ENCODE assay signal across 21 mouse cellular contexts in genomic region chr4:100801443-100801786, GRCm38 (mm10). TPM values are rescaled to one million over a fixed set of nuclear protein-coding genes. Genes with fewer than 3 reads are reported as not detected.
DNase-seq lines count a peak whose midpoint lies in the region; ATAC-seq and TF ChIP-seq lines count a peak whose summit lies in the region.
"Had no signal": no experiment of that assay in that cellular context is flagged by ENCODE, and none has a peak within 500 bp of the region (broad histone marks: within the 10 kb centered on the region; RNA-seq: fewer than 3 reads in every experiment).

No protein-coding gene starts in this region.

- H3K4me1 ChIP-seq in hindbrain, embryonic 15.5 days (replicated peaks), result peaks cover 24% of the 10 kb centered on the region
- H3K4me1 ChIP-seq in hindbrain, embryonic 13.5 days (replicated peaks), result peaks cover 34% of the 10 kb centered on the region
- H3K4me1 ChIP-seq in lung, embryonic 15.5 days, result peaks cover 38% of the 10 kb centered on the region
- peaks cover 26% of the 10 kb centered on the region; the same call in 1 of the 2 replicates for H3K4me1 ChIP-seq in small intestine, adult 2 months (ENCODE audit: control insufficient read depth, insufficient read depth, insufficient read length, low read length)
- peaks cover 22% of the 10 kb centered on the region for H3K4me1 ChIP-seq in stomach, embryonic 16.5 days (ENCODE audit: control insufficient read depth, insufficient read depth, low read length)
- H3K4me1 ChIP-seq: liver, embryonic 15.5 days; megakaryocyte, embryonic 14.5 days had no signal

- H3K27me3 ChIP-seq in hindbrain, embryonic 15.5 days, result no peaks in the 10 kb centered on the region
- H3K27me3 ChIP-seq in hindbrain, embryonic 13.5 days, result no peaks in the 10 kb centered on the region
- no peaks in the 10 kb centered on the region for H3K27me3 ChIP-seq in lung, embryonic 15.5 days
- no peaks in the 10 kb centered on the region for H3K27me3 ChIP-seq in small intestine, adult 2 months (ENCODE audit: control insufficient read depth, insufficient read depth, low read length)
- H3K27me3 ChIP-seq in stomach, embryonic 16.5 days (ENCODE audit: control insufficient read depth, insufficient read depth, low read length), result no peaks in the 10 kb centered on the region
- H3K27me3 ChIP-seq: embryonic facial prominence, embryonic 15.5 days; heart, embryonic 13.5 days; limb, embryonic 12.5 days; liver, embryonic 15.5 days; megakaryocyte, embryonic 14.5 days had no signal

- no peaks in the 10 kb centered on the region for H3K36me3 ChIP-seq in hindbrain, embryonic 15.5 days
- H3K36me3 ChIP-seq in hindbrain, embryonic 13.5 days, result no peaks in the 10 kb centered on the region
- no peaks in the 10 kb centered on the region for H3K36me3 ChIP-seq in lung, embryonic 15.5 days
- no peaks in the 10 kb centered on the region for H3K36me3 ChIP-seq in small intestine, adult 2 months (ENCODE audit: control insufficient read depth, insufficient read depth, low read length)
- no peaks in the 10 kb centered on the region for H3K36me3 ChIP-seq in stomach, embryonic 16.5 days (ENCODE audit: control insufficient read depth, insufficient read depth, low read length)
- H3K36me3 ChIP-seq: embryonic facial prominence, embryonic 15.5 days; heart, embryonic 13.5 days; limb, embryonic 12.5 days; liver, embryonic 15.5 days had no signal

- H3K4me3 ChIP-seq in hindbrain, embryonic 15.5 days, result no peak overlapping the region
- no peak overlapping the region for H3K4me3 ChIP-seq in hindbrain, embryonic 13.5 days
- H3K4me3 ChIP-seq in lung, embryonic 15.5 days, result no peak overlapping the region
- H3K4me3 ChIP-seq in small intestine, adult 2 months (ENCODE audit: low read depth, low read length), result no peak overlapping the region
- no peak overlapping the region for H3K4me3 ChIP-seq in stomach, embryonic 16.5 days (replicated peaks; ENCODE audit: low read length)
- H3K4me3 ChIP-seq: embryonic facial prominence, embryonic 15.5 days; heart, embryonic 13.5 days; layer of hippocampus, adult 2 months; left cerebral cortex, adult 2 months; limb, embryonic 12.5 days; liver, embryonic 15.5 days; megakaryocyte, embryonic 14.5 days had no signal

- no peak overlapping the region for H3K9ac ChIP-seq in hindbrain, embryonic 15.5 days
- H3K9ac ChIP-seq in hindbrain, embryonic 13.5 days, result no peak overlapping the region
- no peak overlapping the region for H3K9ac ChIP-seq in lung, embryonic 15.5 days
- no peak overlapping the region for H3K9ac ChIP-seq in stomach, embryonic 16.5 days (ENCODE audit: low read length)
- H3K9ac ChIP-seq: embryonic facial prominence, embryonic 15.5 days; heart, embryonic 13.5 days; limb, embryonic 12.5 days; liver, embryonic 15.5 days had no signal

- no peak overlapping the region for H3K4me2 ChIP-seq in hindbrain, embryonic 15.5 days
- no peak overlapping the region for H3K4me2 ChIP-seq in hindbrain, embryonic 13.5 days
- peak overlapping the region; percentile 22; the same call in 1 of the 2 replicates for H3K4me2 ChIP-seq in lung, embryonic 15.5 days
- no peak overlapping the region for H3K4me2 ChIP-seq in stomach, embryonic 16.5 days (ENCODE audit: low read depth, low read length)
- H3K4me2 ChIP-seq: embryonic facial prominence, embryonic 15.5 days; heart, embryonic 13.5 days; limb, embryonic 12.5 days; liver, embryonic 15.5 days had no signal

- WGBS in hindbrain, embryonic 15.5 days, result 62% methylated on average over 3 of the region's 3 CpGs
- WGBS in hindbrain, embryonic 13.5 days, result 69% methylated on average over 3 of the region's 3 CpGs
- 65% methylated on average over 3 of the region's 3 CpGs for WGBS in lung, embryonic 15.5 days
- WGBS in small intestine, adult 2 months, result 28% methylated on average over 3 of the region's 3 CpGs
- WGBS in stomach, embryonic 16.5 days, result 59% methylated on average over 3 of the region's 3 CpGs

- no peak overlapping the region for H3K27ac ChIP-seq in hindbrain, embryonic 15.5 days (replicated peaks)
- H3K27ac ChIP-seq in hindbrain, embryonic 13.5 days, result no peak overlapping the region
- peak overlapping the region; percentile 83 for H3K27ac ChIP-seq in lung, embryonic 15.5 days
- peak overlapping the region; percentile 38 for H3K27ac ChIP-seq in small intestine, adult 2 months (ENCODE audit: insufficient read depth, low read depth, low read length)
- peak overlapping the region; percentile 36; the same call in 1 of the 2 replicates for H3K27ac ChIP-seq in stomach, embryonic 16.5 days (ENCODE audit: low read length)
- H3K27ac ChIP-seq: embryonic facial prominence, embryonic 15.5 days; heart, embryonic 13.5 days; layer of hippocampus, adult 2 months; left cerebral cortex, adult 2 months; limb, embryonic 12.5 days; liver, embryonic 15.5 days had no signal

- H3K9me3 ChIP-seq in hindbrain, embryonic 15.5 days, result no peaks in the 10 kb centered on the region
- H3K9me3 ChIP-seq in hindbrain, embryonic 13.5 days, result no peaks in the 10 kb centered on the region
- H3K9me3 ChIP-seq in lung, embryonic 15.5 days, result no peaks in the 10 kb centered on the region
- H3K9me3 ChIP-seq in stomach, embryonic 16.5 days (replicated peaks; ENCODE audit: control insufficient read depth, low read length), result no peaks in the 10 kb centered on the region
- H3K9me3 ChIP-seq: embryonic facial prominence, embryonic 15.5 days; heart, embryonic 13.5 days; limb, embryonic 12.5 days; liver, embryonic 15.5 days; megakaryocyte, embryonic 14.5 days had no signal

- ATAC-seq in hindbrain, embryonic 15.5 days (ENCODE audit: low FRiP score, low read depth), result 0 out of 2 replicates have a peak, but pooled peaks have one; percentile 54
- ATAC-seq in hindbrain, embryonic 13.5 days (ENCODE audit: low FRiP score), result no peak
- no peak; the same call in none of the 2 replicates for ATAC-seq in lung, embryonic 15.5 days (ENCODE audit: borderline replicate concordance, extremely low read depth, low FRiP score, low TSS enrichment)
- ATAC-seq in stomach, embryonic 16.5 days (ENCODE audit: insufficient read depth, low FRiP score), result no peak
- ATAC-seq: inflammation-experienced regulatory T-cells, adult 6 months; midbrain, embryonic 16.5 days had no signal

- DNase-seq in lung, postnatal 25 days (ENCODE audit: low spot score), result no peak
- DNase-seq: B cell, adult 2 months; cerebellum, adult 11-12 months; cerebellum, adult 9-11 months; gastrocnemius, postnatal 10 days; right cerebral cortex, postnatal 25 days; spleen, adult 18-20 months had no signal

- no peak for TF ChIP-seq CTCF in small intestine, adult 2 months (IDR thresholded peaks at IDR 0.05; ENCODE audit: extremely low read depth, insufficient read length, insufficient replicate concordance, low read depth, low read length)

- TF ChIP-seq POLR2A in small intestine, adult 2 months (IDR thresholded peaks at IDR 0.05; ENCODE audit: low read depth, low read length), result no peak

RNA-seq across cellular contexts. Expression of gene Cachd1, which starts 24.9 kb away (rescaled TPM):
- 21.9 and 24.8 TPM in 2 replicates for polyA plus RNA-seq in hindbrain, embryonic 15.5 days (2015; fragmentation: Nextera tagmentation; extraction: Ambion mirVana)
- polyA plus RNA-seq in hindbrain, embryonic 13.5 days (2015; fragmentation: Nextera tagmentation; extraction: Ambion mirVana), result 16.7 and 21.7 TPM in 2 replicates
- 16.1 and 19.1 TPM in 2 replicates for polyA plus RNA-seq in lung, embryonic 15.5 days (2015; fragmentation: Nextera tagmentation; extraction: Ambion mirVana)
- polyA plus RNA-seq in small intestine, adult 2 months (2012; rRNA removed), result 23.5 and 51.7 TPM in 2 replicates
- 7.2 and 9.7 TPM in 2 replicates for polyA plus RNA-seq in stomach, embryonic 16.5 days (2015; fragmentation: Nextera tagmentation; extraction: Ambion mirVana)
- polyA plus RNA-seq: inflammation-experienced regulatory T-cells, adult 6 months had no signal

Comparison
In these comparisons a context has a peak if more than half of its experiments do, and no peak if none do; other contexts are left out.
1. H3K27ac ChIP-seq: peak in lung, embryonic 15.5 days (single experiment), small intestine, adult 2 months (single experiment) and stomach, embryonic 16.5 days (single experiment); none in hindbrain, embryonic 15.5 days (single experiment) and hindbrain, embryonic 13.5 days (single experiment).